Mouse (Mus musculus): ENCODE measurements around the gene Sdc1.

DNA sequence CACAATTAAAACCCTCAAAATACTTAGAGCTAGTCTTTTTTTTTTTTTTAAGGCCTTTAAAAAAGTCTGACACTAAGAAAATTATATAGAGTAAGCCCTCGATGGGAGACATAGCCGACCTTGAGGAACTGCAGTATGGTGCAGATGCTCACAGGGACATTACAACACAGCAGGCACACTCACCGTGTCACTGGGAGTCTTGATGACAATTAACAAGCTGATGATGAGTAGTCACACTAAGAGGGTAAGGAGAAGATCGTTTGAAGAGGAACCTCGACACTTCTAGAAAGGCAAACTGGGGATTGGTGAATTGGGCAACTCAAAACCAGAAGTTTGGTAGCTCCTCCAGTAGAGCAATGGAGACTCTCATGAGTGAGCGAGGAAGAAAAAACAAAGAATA is 60.6 kb downstream of the Sdc1 start:
- TF ChIP-seq CTCF (IDR thresholded peaks at IDR 0.05; ENCODE audit: low read depth) (no peak), EP300 (IDR thresholded peaks at IDR 0.05; ENCODE audit: low read depth) (no peak)

All from heart, postnatal 0 days (tissue).